Mouse (Mus musculus) gastrocnemius, postnatal 25 days (tissue): ENCODE measurements around the gene Nos1ap. TPM values are rescaled to one million over a fixed set of nuclear protein-coding genes. Genes with fewer than 3 reads are reported as not detected.

Experiments used
- DNase-seq: peaks from one replicate; pipeline ENCODE4 v3.0.0; 2022
- total RNA-seq, 2 experiments: library from RNA; stranded (reverse); gene quantifications; 1 replicate in 1 of 2; 2 replicates in 1 of 2; pipeline ENCODE4 v1.2.3; 2021

The Nos1ap gene
- total RNA-seq, 2 experiments from 2014 or later, result 1.4 to 1.7 TPM

DNA sequence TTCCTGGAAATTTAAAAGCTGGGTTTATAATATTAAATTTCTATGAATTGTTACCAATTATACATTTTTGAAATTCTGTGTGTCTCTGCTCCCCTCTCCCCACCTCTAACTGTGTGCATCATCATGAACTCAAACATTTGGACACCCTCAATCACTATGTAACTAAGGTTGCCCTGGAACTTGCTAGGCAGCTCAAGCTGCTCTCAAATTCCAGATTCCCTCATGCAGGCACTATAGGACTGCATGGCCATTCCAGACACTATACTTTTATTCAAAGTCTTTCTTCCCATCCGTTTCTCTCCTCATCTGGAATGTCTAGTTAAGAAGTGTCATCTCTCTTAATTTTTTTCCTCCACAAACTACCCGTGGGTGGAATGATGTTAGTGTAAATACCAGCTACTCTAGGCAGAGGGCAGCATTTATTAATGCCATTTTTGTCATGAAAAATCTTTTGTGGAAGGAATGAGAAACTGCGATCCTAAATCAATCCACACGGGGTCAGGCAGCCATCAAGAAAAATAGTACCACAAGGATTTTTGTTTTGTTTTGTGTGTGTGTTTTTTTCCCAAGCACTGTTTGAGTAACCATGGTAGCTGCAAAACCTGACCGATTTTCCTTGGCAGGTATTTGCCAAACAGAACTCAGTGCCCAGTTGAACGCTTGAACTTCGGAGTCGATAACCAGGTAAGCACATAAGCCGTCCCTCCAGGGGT, 297.3 kb downstream of the Nos1ap start:
- no peak for DNase-seq

DNA sequence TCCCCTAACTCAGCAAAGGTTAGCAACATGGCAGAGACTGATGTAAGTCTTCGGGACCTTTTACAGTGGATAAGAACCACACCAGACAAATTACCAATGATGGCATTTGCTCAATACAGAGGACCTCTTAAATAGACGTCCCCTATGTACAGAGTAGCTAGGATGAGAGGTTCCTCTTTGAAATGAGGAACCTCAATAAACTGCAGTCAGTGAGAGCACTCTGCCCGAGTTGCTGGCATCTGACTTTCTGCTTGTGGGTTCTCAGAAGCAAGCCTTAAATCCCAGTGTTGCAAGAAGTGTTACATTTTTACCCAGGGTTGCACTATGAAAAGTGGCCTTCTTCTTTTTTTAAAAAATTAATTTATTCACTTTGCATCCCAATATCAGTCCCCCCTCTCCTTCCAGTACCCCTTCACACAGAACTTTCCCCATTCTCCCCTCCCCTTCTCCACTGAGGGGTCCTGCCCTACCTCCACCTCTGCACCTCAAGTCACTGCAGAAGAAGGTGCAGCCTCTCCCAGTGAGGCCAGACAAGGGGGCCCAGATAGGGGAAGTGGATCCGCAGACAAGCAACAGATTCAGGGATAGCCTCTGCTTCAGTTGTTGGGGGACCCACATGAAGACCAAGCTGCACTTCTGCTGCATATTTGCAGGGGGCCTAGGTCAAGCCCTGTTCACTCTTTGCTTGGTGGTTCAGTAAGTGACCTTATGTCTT, 307.1 kb downstream of the Nos1ap start:
- DNase-seq, result no peak

DNA sequence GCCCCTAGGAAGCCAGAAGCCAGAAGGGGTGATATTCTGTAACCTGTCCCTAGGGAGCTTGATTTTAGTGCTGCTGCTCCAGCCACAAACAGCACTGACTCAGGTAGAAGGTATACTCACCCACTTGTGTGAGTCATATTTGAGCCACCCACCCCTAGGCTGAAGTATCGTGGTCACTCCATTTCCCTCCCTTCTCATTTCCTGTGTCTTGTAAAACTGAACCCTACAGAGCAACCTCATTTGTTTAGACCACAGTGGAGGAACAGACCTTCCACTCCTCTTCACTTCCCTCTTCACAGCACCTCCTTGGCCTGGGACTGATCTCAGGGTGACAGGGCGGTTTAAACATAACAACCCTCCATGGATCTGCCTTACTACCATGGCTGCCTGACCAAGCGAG, 312.6 kb downstream of the Nos1ap start, which contains the start of gene Sh2d1b1:
Gene Sh2d1b1 (plus strand): TSS at position 305 of the 400 bp plus-strand sequence.
- DNase-seq, result no peak

DNA sequence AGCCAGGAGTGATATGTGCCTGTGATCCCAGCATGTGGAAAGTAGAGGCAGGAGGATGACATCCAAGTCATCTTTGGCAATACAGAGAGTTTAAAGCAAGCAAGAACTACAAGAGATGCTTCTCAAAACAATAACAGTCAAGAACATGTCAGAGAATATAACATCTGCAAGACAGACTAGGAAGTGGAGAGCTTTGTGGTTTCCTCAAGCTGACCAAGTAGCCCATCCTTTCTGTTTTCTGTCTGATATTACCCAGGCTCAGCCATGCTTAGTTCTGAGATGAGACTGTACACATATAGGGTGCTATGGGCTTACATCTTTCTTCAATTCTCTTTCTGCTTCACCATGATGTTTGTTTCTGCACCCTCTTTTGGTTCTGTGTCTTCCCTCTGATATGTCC, 316.4 kb downstream of the Nos1ap start:
- no peak for DNase-seq

DNA sequence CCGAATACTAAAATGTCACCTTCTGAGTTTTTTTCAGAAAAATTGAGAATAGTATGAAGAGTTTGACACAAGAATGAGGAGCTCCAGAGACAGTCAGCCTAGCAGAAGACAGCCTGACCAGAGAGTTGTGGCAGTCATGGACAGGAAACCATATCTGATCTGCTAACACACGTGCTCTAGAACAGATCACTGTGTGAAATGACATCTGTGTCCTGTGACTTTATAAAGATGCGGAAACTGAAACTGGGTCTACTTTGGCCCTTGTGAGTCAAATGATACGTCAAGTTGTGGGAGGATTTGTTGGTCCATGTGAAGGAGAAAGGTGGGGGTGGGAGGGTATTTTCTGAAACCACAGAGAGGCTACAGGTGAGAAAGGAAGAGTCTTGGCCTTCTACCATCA, 319.0 kb downstream of the Nos1ap start:
- DNase-seq, result no peak

DNA sequence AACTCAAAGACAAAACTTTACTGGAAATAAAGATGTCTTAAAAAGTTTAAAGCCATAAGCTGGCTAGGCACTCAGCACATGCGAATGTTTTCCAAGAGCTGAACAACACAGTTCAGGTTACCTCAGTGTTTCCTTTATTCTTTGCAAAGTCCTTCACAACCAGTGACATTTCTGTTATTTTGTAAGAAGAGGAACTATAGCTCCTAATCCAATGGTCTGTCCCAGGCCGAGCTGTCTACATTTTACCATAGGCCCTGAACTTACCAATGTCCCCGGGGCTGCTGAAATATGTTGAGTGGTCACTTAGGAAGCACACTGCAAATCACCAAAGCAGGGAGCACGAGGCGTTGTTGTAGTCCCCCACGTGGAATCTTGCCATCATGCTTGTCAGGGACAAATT, 319.4 kb downstream of the Nos1ap start:
- no peak for DNase-seq

DNA sequence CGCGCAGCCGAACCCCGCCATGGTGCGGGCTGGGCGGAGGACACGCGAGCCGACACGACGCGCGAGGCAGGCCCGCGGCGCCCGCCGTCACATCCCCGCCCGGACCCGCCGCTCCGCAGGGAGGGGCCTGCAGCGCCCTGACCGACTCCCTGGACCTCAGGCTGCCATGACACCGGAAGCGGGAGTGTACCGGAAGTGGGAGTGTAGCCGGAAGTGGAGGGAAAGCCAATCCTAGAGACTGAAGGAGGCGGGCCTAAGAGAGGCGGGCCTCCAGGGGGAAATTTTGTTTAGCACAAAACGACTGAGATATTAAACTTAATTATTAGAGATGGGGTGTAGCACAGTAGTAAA, 334.1 kb downstream of the Nos1ap start:
- DNase-seq, result peak; percentile 72

DNA sequence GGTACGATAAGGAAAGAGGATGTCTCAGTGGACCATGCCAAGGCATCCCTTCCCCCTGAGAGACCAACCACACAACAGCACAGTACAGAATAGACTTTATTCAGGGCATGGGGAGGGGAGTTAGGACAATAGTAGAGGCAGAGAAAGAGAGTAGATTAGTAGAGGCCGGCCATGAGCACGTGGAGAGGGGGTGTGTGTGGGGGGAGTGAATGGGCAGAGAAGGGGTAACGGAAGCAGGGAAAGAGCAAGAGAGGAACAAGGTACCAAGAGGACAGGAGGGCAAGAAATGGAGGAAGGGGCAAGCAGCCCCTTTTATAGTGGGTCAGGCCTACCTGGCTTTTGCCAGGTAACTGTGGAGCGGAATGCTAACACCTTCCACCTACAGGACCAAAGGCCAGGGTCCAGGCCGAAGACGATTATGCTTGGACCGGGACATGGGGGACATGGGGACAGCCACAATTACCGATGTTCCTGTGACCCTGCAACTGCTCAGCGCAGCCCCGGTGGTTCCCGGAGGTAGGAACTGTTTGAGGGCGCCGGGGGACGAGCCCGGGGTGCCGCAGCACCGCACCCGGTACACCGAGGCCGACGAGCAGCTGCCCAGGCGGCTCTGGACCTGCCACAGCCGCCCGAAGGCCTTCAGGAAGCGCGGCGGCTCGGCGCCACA, 334.6 kb downstream of the Nos1ap start:
- DNase-seq, result no peak

Other genes with a start within 250 kb of the Nos1ap start
- 10 to 100 TPM in 1 of 2 experiments, 1 to 10 TPM in 1; 8.0 to 12.4 TPM for gene Olfml2b, start 54.7 kb upstream of the Nos1ap start, total RNA-seq